Mouse (Mus musculus) midbrain, embryonic 14.5 days (tissue): Measurements from ENCODE around the gene Fgf2. TPM values are rescaled to one million over a fixed set of nuclear protein-coding genes. Genes with fewer than 3 reads are reported as not detected.

ENCODE experiments used
- ATAC-seq: fragments of 200-750 bp; cut with Nextera tagmentation; 2 replicates; pipeline ENCODE4 v1.8.0; 2017; ENCODE audit warnings: moderate number of reproducible peaks, moderate library complexity; ENCODE audit not compliant: low FRiP score, low TSS enrichment
- DNase-seq: peaks from one replicate; pipeline ENCODE4 v3.0.0-alpha.2; 2015
- H3K27ac ChIP-seq: fragments of 300-500 bp; sonication (generic); replicated peaks from 2 replicates; pipeline ENCODE4 v1.5.1; 2014; ENCODE audit warnings: mild to moderate bottlenecking, low read depth, low read length, moderate library complexity
- H3K27me3 ChIP-seq: fragments of 300-500 bp; sonication (generic); 2 replicates; pipeline ENCODE4 v1.6.1; 2014; ENCODE audit warnings: low read length, control low read depth, mixed read lengths; ENCODE audit not compliant: control insufficient read depth, insufficient read depth
- H3K36me3 ChIP-seq: fragments of 300-500 bp; sonication (generic); 2 replicates; pipeline ENCODE4 v1.6.1; 2014; ENCODE audit warnings: low read length, control low read depth; ENCODE audit not compliant: control insufficient read depth, insufficient read depth
- H3K4me1 ChIP-seq: fragments of 300-500 bp; sonication (generic); 2 replicates; pipeline ENCODE4 v1.6.1; 2014; ENCODE audit warnings: mild to moderate bottlenecking, antibody characterized with exemption, low read length, control low read depth; ENCODE audit not compliant: control insufficient read depth, insufficient read depth
- H3K4me2 ChIP-seq: fragments of 300-500 bp; sonication (generic); 2 replicates; pipeline ENCODE4 v1.6.1; 2014; ENCODE audit warnings: mild to moderate bottlenecking, low read length, moderate library complexity
- H3K4me3 ChIP-seq: fragments of 300-500 bp; sonication (generic); replicated peaks from 2 replicates; pipeline ENCODE4 v1.5.1; 2014; ENCODE audit warnings: low read depth, low read length
- H3K9ac ChIP-seq: fragments of 300-500 bp; sonication (generic); replicated peaks from 2 replicates; pipeline ENCODE4 v1.6.1; 2014; ENCODE audit warnings: mild to moderate bottlenecking, low read length, moderate library complexity
- H3K9me3 ChIP-seq: fragments of 300-500 bp; sonication (generic); 2 replicates; pipeline ENCODE4 v1.6.1; 2016; ENCODE audit warnings: low read length, control low read depth, mixed read lengths; ENCODE audit not compliant: control insufficient read depth
- WGBS: fragments of 180-500 bp; shearing (Covaris S2); extraction: QIAGEN DNeasy Blood & Tissue Kit; methylation state at CpG from one replicate; pipeline ENCODE4 v1.1.7; 2014; 5-methylcytosine and 5-hydroxymethylcytosine counted together
- polyA plus RNA-seq: library from polyadenylated mRNA; unstranded; fragments of >200 nt; fragmentation: Nextera tagmentation; extraction: Ambion mirVana; gene quantifications from 2 replicates; pipeline ENCODE4 v1.2.1, GENCODE M21; 2014

Gene Fgf2
- polyA plus RNA-seq, 1 experiment from 2014 or later = 0.53 TPM

DNA sequence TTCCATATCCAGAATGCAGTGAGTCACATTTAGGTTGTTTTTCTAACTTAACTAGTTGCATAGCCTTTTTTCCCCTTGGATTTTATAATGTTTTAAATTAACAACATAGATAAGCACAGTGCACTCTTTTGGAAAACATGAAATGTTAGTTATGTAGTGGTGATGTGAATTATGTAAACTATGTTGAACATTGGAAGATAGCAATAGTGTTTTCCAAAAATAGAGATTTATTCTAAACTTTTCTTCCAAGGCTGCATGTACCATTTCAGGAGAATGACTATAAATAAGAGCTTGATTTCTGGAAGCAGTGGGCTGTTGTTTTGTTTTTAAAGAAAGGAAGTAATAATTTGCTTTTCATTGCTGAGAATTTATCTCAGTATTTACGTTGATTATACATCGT is 95.3 kb downstream of the Fgf2 start:
- no peak for DNase-seq
- WGBS = 95% methylated on average over 2 of the region's 2 CpGs
- no peak overlapping the region for H3K9ac ChIP-seq
- peaks cover 20% of the 10 kb centered on the region for H3K36me3 ChIP-seq
- H3K27ac ChIP-seq = no peak overlapping the region
- ATAC-seq = no peak
- no peak overlapping the region for H3K4me3 ChIP-seq
- no peaks in the 10 kb centered on the region for H3K27me3 ChIP-seq
- no peaks in the 10 kb centered on the region for H3K9me3 ChIP-seq
- no peak overlapping the region for H3K4me2 ChIP-seq
- no peaks in the 10 kb centered on the region for H3K4me1 ChIP-seq

DNA sequence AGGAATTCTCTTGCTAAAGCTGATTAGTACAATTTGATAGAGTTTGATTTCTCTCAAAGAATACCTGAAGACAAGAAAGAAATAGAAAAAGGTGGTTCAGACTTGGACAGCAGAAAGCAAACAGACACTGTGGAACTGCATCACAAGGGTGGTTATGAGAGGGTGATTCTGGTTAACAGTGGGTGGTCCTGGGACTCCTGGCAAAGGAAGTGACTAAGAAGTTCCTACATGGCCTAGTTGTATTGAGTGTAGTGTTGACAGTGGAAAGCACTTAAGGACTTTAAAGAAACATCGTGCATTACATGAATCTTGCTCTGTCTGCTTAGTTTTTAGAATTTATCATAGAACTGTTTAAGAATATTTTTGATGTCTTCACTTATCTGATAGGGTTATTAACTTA is 107.8 kb downstream of the Fgf2 start:
- Histone ChIP-seq H3K4me2 (no peak overlapping the region), H3K27me3 (no peaks in the 10 kb centered on the region), H3K9ac (no peak overlapping the region), H3K9me3 (no peaks in the 10 kb centered on the region), H3K4me3 (no peak overlapping the region), H3K27ac (no peak overlapping the region), H3K36me3 (peaks cover 8% of the 10 kb centered on the region), H3K4me1 (no peaks in the 10 kb centered on the region)
- ATAC-seq (no peak), DNase-seq (no peak)
- WGBS = 96% methylated on average over 1 of the region's 1 CpGs

Other genes with a start within 250 kb of the Fgf2 start
- 0.46 and 0.62 TPM in 2 replicates for gene Il2, start 222.4 kb upstream of the Fgf2 start, polyA plus RNA-seq
- gene Il21, start 115.7 kb upstream of the Fgf2 start, polyA plus RNA-seq = not detected in 2 replicates
- gene Bbs12, start 35.8 kb upstream of the Fgf2 start, polyA plus RNA-seq = 3.9 and 7.0 TPM in 2 replicates
- 0.86 and 1.8 TPM in 2 replicates for gene Cetn4, start 35.6 kb upstream of the Fgf2 start, polyA plus RNA-seq
- gene Spata5, start 71.5 kb downstream of the Fgf2 start, polyA plus RNA-seq = 30.7 and 38.3 TPM in 2 replicates
- 5.2 and 8.1 TPM in 2 replicates for gene Nudt6, start 71.9 kb downstream of the Fgf2 start, polyA plus RNA-seq